Mouse (Mus musculus): ENCODE measurements around the gene 1700034J05Rik. TPM values are rescaled to one million over a fixed set of nuclear protein-coding genes. Genes with fewer than 3 reads are reported as not detected.

1700034J05Rik gene
- polyA plus RNA-seq, 1 experiment from 2014 or later = not detected

DNA sequence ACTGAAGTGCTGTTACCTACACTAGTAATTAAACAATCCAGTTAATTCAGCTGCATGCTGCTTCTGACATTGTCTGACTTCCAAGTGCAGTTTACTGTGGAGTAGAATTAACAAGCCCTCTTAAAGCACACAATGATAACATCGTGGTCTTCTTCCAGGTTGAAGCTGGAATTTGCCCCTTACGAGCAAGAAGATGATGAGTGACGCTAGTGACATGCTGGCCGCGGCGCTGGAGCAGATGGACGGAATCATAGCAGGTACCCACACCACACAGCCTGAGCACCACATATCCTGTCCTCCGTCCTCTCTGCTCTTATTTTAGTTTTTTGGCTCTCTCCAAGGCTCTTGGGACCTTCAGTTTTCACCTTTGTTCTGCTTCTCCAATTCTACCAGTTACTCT lies 22.2 kb upstream of the 1700034J05Rik start:
- H3K9me3 ChIP-seq = no peaks in the 10 kb centered on the region
- ATAC-seq (ENCODE audit: low FRiP score) = no peak
- WGBS = 91% methylated on average over 8 of the region's 8 CpGs
- no peaks in the 10 kb centered on the region for H3K36me3 ChIP-seq
- H3K4me1 ChIP-seq (replicated peaks) = peaks cover 10% of the 10 kb centered on the region
- H3K4me2 ChIP-seq = no peak overlapping the region
- no peak overlapping the region for H3K9ac ChIP-seq
- H3K27me3 ChIP-seq = no peaks in the 10 kb centered on the region
- no peak overlapping the region for H3K27ac ChIP-seq
- no peak overlapping the region for H3K4me3 ChIP-seq

DNA sequence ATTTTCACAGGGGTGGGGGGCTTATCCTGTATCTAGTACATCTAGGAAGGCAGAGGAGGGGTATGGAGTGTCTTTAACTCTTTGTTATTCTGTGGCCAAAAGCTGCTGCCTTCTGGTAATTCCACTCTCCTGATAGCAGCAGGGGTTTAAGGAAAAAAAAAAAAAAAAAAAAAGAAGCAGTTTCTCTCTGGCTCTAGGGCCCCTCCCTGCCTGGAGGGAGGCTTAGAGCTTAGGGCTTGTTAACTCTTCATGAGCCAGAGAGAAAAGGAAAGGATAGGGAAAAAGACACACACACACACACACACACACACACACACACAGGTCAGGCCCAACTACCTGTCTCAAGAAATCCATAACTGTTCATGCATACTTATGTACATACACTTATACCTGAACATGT lies 19.6 kb upstream of the 1700034J05Rik start:
- no peak for ATAC-seq (ENCODE audit: low FRiP score)
- Histone ChIP-seq H3K9ac (no peak overlapping the region), H3K36me3 (no peaks in the 10 kb centered on the region), H3K27ac (no peak overlapping the region), H3K4me3 (no peak overlapping the region), H3K9me3 (no peaks in the 10 kb centered on the region), H3K4me2 (no peak overlapping the region), H3K4me1 (replicated peaks) (no peaks in the 10 kb centered on the region), H3K27me3 (no peaks in the 10 kb centered on the region)

DNA sequence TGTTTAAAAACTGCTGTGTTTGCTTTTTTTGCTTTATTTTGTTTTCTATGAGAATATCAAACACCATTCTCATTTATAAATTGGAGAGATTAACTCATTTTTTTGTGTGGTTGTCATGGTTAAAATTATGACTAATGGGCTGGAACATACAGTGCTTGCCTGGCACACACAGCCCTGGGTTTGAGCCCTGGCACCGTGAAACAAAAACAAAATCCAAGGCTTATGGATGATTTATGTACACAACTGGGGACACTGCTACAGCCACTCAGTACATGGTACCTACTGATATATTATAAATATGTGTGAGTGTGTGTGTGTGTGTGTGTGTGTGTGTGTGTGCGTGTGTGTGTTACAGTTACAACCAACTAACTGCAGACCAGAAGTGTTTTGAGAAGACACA lies 19.2 kb upstream of the 1700034J05Rik start:
- no peak overlapping the region for H3K9ac ChIP-seq
- no peak overlapping the region for H3K4me2 ChIP-seq
- no peaks in the 10 kb centered on the region for H3K36me3 ChIP-seq
- H3K9me3 ChIP-seq = no peaks in the 10 kb centered on the region
- no peak for ATAC-seq (ENCODE audit: low FRiP score)
- no peak overlapping the region for H3K4me3 ChIP-seq
- H3K4me1 ChIP-seq (replicated peaks) = no peaks in the 10 kb centered on the region
- no peak overlapping the region for H3K27ac ChIP-seq
- no peaks in the 10 kb centered on the region for H3K27me3 ChIP-seq
- WGBS = 60% methylated on average over 2 of the region's 2 CpGs

DNA sequence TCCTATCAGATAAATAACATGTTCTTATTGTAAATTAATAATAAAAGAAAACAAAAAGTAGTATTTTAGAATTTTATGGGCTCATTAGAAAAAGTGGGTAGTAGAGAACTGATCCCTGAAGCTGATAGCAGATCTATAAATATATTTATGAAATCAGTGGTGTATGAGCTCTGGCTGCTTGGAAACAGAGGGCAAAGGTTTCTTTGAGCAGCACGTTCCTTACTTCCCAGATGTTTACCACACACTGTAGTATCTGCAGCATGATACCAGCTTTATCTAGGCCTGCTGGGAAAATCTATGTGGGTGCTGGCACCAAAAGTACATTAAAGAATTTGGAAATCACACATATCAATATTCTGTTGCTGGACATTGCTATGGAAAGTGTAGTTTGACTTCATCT lies 18.5 kb upstream of the 1700034J05Rik start:
- WGBS = 63% methylated on average over 1 of the region's 1 CpGs
- no peak overlapping the region for H3K27ac ChIP-seq
- H3K9me3 ChIP-seq = no peaks in the 10 kb centered on the region
- no peaks in the 10 kb centered on the region for H3K4me1 ChIP-seq (replicated peaks)
- no peaks in the 10 kb centered on the region for H3K36me3 ChIP-seq
- H3K9ac ChIP-seq = no peak overlapping the region
- ATAC-seq (ENCODE audit: low FRiP score) = no peak
- H3K27me3 ChIP-seq = no peaks in the 10 kb centered on the region
- no peak overlapping the region for H3K4me2 ChIP-seq
- no peak overlapping the region for H3K4me3 ChIP-seq

DNA sequence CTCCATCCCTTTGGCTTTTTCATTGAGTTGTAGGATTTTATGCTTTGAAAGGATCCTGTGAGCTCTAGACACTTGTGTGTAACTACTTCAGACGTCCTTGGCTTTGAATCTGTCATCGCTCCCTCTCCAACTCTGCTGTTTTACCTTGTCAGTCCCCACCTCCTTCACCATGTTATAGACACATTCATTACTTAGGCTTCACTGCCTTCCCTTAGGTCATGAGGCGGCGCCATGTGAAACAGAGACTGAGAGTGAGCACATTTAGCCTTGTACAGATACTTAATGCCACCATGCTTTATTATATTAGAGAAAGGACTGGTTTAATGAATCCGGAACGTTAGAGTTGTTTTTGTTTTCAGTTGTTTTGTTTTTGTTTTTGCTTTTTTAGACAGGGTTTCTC lies 17.8 kb upstream of the 1700034J05Rik start:
- Histone ChIP-seq H3K9ac (no peak overlapping the region), H3K4me1 (replicated peaks) (no peaks in the 10 kb centered on the region), H3K27me3 (no peaks in the 10 kb centered on the region), H3K9me3 (no peaks in the 10 kb centered on the region), H3K4me2 (no peak overlapping the region), H3K27ac (no peak overlapping the region), H3K36me3 (no peaks in the 10 kb centered on the region), H3K4me3 (no peak overlapping the region)
- ATAC-seq (ENCODE audit: low FRiP score) = no peak
- 71% methylated on average over 6 of the region's 6 CpGs for WGBS

DNA sequence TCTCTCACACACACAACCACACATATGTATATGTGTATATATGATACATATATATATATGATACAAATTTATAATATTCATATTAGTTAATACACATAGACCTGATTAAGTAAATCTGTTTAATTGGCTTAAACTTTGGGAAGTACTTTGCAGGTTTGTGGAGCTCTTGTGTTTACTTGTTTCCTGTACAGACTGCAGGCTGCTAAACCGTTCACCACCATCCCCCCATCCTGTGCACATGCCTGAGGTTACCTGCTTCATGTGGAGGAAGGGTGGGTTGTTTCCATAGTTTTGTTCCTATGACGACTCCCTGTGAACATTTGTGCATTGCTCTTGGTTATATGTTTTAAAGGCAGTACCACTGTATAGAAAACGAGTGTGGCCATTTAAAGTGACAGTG lies 17.1 kb upstream of the 1700034J05Rik start:
- WGBS = 71% methylated on average over 3 of the region's 3 CpGs
- no peak overlapping the region for H3K4me2 ChIP-seq
- H3K4me1 ChIP-seq (replicated peaks) = no peaks in the 10 kb centered on the region
- ATAC-seq (ENCODE audit: low FRiP score) = no peak
- H3K9ac ChIP-seq = no peak overlapping the region
- H3K9me3 ChIP-seq = no peaks in the 10 kb centered on the region
- H3K27ac ChIP-seq = no peak overlapping the region
- H3K36me3 ChIP-seq = no peaks in the 10 kb centered on the region
- no peak overlapping the region for H3K4me3 ChIP-seq
- H3K27me3 ChIP-seq = no peaks in the 10 kb centered on the region

DNA sequence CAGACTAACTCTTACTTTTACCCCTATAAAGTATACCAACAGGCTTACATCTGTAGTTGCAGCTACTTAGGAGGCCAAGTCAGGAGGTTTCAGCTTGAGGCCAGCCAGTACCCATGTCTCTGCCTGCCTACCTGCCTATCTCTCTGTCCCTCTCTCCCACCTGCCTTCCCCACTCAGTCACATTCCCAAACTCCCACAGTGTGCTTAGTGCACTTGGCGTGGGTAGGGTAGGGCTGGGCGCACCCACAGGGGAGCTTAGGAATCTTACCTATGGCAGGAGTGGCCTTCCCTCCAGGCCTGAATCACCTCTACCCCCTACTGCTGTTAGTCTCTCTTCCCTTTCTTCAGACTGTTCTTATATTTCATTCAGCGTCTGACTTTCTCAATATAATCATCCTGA lies 16.6 kb upstream of the 1700034J05Rik start:
- Histone ChIP-seq H3K9me3 (no peaks in the 10 kb centered on the region), H3K4me2 (no peak overlapping the region), H3K9ac (no peak overlapping the region), H3K27me3 (no peaks in the 10 kb centered on the region), H3K36me3 (no peaks in the 10 kb centered on the region), H3K27ac (no peak overlapping the region), H3K4me1 (replicated peaks) (no peaks in the 10 kb centered on the region), H3K4me3 (no peak overlapping the region)
- 71% methylated on average over 3 of the region's 3 CpGs for WGBS
- no peak for ATAC-seq (ENCODE audit: low FRiP score)

DNA sequence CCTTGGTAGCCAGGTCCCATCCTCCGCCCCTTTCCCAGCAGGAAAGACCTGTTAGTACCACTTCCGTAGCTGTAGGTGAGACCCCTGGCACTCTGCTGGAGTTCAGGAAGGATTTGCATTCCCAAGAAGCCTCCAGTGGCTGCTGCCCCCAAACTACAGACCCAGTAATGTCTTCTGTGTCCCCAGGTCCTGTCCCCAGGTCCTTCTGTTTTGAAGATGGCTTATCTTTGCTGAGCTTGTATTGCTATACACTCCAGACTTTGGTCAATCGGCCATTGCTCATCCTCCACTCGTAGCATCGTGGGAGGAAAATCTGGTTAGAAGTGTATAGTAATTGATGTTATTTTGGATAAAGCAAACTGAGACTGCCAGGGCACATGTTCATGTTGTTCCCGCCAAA lies 13.6 kb upstream of the 1700034J05Rik start:
- Histone ChIP-seq H3K27me3 (no peaks in the 10 kb centered on the region), H3K4me1 (replicated peaks) (no peaks in the 10 kb centered on the region), H3K4me3 (no peak overlapping the region), H3K36me3 (no peaks in the 10 kb centered on the region), H3K9ac (no peak overlapping the region), H3K4me2 (no peak overlapping the region), H3K27ac (no peak overlapping the region), H3K9me3 (no peaks in the 10 kb centered on the region)
- ATAC-seq (ENCODE audit: low FRiP score) = no peak
- WGBS = 77% methylated on average over 6 of the region's 6 CpGs

DNA sequence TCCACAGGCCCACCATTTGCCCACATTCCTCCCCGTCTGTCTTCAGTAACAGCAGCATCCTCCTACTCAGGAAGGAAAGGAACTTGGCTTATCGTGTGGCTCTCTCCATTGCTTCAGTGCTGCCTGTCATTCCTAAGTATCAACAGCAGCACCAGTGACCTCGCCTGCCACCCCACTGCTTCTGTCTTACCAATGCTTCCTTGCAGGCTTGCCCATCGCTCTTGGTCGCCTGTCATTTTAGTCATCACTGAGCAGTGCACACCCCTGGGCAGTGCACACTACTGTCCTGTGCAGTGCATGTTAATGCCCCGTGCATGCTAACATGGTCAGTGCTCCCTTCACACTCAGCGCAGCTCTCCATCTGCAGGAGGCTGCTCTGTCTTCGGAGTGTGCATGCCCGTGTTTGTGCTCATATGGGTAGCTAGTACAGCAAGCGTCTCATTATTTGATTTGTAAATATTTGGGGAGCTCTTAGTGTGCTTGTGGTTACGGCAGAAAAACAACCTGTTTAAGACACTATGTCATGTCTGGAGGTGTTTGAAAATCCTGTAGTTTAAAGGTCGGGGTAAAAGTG lies 12.3 kb upstream of the 1700034J05Rik start:
- WGBS = 79% methylated on average over 12 of the region's 12 CpGs

DNA sequence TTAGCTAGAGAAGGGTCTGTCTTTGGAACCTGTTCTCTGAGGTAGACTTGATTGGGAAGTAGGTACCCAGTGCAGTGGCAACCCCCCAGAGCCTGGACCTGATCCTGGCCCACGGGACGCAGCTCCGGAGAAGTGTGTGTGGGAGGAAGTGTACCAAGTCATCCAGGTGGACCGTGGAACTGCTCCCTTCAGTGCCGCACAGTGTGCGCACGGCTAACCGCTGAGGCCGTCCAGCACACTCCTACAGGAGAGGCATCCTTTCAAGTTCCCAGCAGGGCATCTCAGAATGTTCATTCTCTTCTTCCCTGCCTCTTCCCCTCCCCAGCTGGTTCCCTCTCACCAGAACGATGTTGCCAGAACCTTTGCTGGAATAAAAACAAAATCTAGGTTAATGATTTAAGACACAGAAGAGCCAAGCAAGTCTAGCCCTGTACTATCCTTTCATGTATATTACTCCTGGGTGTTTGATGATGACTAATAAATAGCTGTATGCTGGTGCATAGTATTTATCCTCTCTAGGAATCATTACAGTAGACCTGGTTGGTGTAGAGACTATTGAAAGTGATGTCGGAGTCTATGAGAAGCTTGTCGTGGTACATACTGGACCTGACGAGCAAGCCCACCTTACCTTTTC lies 11.0 kb upstream of the 1700034J05Rik start:
- Histone ChIP-seq H3K4me3 (no peak overlapping the region), H3K4me1 (replicated peaks) (no peaks in the 10 kb centered on the region), H3K4me2 (no peak overlapping the region), H3K9me3 (no peaks in the 10 kb centered on the region), H3K27me3 (no peaks in the 10 kb centered on the region), H3K27ac (no peak overlapping the region), H3K36me3 (no peaks in the 10 kb centered on the region), H3K9ac (no peak overlapping the region)
- ATAC-seq (ENCODE audit: low FRiP score) = no peak
- 81% methylated on average over 13 of the region's 13 CpGs for WGBS

More for the DNA sequence above, 12.3 kb upstream of the 1700034J05Rik start:
- Histone ChIP-seq H3K36me3 (no peaks in the 10 kb centered on the region), H3K9ac (no peak overlapping the region), H3K9me3 (no peaks in the 10 kb centered on the region), H3K27ac (no peak overlapping the region), H3K4me3 (no peak overlapping the region), H3K4me2 (no peak overlapping the region), H3K27me3 (no peaks in the 10 kb centered on the region), H3K4me1 (replicated peaks) (no peaks in the 10 kb centered on the region)
- 0 out of 2 replicates have a peak, but pooled peaks have one; percentile 13 for ATAC-seq (ENCODE audit: low FRiP score)

DNA sequence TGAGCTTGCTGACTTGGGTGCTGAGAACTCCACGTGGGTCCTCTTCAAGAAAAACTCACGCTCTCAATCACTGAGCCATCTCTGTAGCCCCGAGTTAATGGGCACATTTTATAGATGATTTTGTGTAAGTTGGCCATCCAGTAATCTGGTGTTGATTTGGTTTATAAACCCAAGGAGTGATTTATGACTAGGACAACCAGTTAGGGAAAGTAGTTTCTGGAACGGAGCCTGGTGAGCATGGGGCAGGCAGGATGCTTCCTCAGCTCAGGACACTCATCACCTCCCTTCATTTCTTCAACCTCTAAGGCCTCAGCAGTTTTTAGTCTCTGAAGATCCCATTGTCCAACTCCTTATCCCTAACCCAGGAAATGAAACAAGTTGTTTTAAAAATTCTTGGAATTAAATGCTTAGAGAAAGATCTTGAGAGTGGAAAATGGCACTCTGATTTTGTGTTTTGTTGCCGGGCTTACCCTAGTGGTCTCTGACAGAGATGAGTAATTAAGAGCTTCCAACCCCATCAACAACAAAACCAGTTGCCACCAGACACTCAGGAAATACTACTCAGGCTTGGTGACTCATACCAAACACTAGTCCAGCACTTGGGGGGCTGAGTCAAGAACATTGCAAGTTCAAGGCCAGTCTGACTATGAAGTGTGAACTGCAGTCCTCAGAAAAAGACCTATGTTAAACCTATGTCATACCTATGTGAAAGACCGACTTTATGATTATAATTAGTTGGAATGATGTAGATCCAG lies 9.4 kb upstream of the 1700034J05Rik start:
- H3K4me2 ChIP-seq = no peak overlapping the region
- no peaks in the 10 kb centered on the region for H3K4me1 ChIP-seq (replicated peaks)
- WGBS = 94% methylated on average over 6 of the region's 6 CpGs
- no peak for ATAC-seq (ENCODE audit: low FRiP score)
- H3K9me3 ChIP-seq = no peaks in the 10 kb centered on the region
- no peak overlapping the region for H3K27ac ChIP-seq
- no peak overlapping the region for H3K9ac ChIP-seq
- H3K4me3 ChIP-seq = no peak overlapping the region
- no peaks in the 10 kb centered on the region for H3K36me3 ChIP-seq
- H3K27me3 ChIP-seq = no peaks in the 10 kb centered on the region

DNA sequence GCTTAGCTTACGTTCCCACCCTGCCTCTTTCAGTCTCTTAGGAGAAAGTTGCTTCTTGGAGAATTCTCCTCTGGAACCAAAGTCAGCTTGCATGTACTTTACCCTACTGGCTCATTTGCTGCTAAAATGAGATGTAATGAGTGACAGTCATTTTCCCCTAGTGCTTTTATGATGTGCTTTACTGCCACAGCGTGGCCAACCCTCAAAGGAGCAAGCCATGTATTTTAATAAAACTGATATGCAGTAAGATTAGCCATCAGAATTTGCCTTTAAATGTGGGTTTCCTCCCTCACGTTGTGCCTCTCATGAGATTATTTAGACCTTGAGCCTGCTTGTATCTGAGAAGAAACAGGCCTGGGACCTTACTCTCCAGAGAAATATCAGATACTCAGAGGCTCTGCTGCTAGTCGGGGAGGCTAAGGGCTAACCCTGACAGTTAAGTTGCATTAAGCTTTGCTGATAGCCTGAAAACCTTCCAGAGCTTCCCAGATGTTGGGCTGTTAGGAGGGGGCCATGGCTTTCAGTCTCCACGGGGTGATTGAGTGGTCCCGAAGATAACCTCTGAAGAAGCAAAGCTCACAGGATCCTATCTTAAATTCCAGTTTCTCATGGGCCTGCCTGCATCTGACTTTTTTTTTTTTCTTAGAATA lies 7.7 kb upstream of the 1700034J05Rik start:
- Histone ChIP-seq H3K4me1 (replicated peaks) (no peaks in the 10 kb centered on the region), H3K4me2 (no peak overlapping the region), H3K9ac (no peak overlapping the region), H3K27me3 (no peaks in the 10 kb centered on the region), H3K27ac (no peak overlapping the region), H3K4me3 (no peak overlapping the region), H3K36me3 (no peaks in the 10 kb centered on the region), H3K9me3 (no peaks in the 10 kb centered on the region)
- no peak for ATAC-seq (ENCODE audit: low FRiP score)
- WGBS = 75% methylated on average over 6 of the region's 6 CpGs
